Mouse (Mus musculus): ENCODE results near the gene Gpha2. TPM values are rescaled to one million over a fixed set of nuclear protein-coding genes. Genes with fewer than 3 reads are reported as not detected.
A peak's percentile ranks its signal among the peaks of the same experiment; 100 is the strongest.

Gene Gpha2
- polyA plus RNA-seq, 3 experiments from 2014 or later = not detected

DNA sequence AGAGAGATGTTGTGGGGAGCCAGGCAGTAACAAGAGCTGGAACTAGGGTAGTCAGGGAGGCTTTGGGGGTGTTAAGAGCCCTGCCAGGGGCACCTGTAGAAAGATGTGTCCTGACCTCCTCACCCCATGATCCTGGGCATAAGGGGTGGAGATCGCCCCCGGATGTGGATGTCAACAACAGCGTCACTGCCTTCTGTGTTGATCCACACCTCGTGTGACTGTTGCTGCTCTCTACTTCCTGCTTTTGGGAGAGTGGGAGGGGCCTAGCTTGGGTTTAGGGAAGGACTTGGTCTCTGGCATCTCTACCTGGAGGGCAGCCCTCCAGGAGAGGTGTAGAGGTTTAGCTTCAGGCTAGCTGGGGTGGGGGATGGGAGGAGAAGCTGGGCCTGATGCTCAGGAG is 16.1 kb downstream of the Gpha2 start:
- peak; percentile 74 for ATAC-seq

DNA sequence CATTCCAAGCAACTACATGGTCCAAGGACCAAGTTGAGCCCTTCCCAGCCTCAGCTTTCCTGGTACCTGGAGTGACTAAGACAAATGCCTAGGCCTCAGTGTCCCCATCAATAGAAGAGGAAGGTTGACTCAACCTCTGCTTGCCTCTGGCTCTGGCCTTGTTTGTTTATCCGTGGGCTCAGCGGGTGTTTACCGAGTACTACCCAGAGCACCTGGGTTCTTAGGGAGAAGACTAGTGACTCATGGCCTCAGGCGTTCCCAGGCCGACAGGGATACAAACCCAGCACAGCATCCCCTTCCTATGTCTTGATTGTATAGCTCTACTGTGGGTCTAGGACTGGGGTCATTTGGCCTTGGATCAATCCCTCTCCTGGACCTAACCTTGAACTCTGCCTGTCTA is 17.0 kb downstream of the Gpha2 start:
- ATAC-seq = no peak

DNA sequence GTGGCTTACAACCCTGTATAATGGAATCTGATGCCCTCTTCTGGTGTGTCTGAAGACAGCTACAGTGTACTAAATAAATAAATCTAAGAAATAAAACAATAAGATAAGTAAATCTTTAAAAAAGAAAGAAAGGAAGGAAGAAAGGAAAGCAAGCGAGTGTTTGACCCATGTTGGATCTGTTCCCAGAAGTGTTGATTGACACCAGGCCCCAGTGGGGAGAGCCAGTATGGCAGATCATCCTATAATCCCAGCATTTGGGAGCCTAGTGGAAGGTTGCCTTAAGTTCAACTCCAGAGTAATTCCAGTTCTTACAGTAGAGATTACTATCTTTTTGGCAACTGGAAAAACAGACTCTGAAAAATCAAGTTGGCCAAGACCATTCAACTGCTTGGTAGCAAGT is 19.6 kb downstream of the Gpha2 start:
- no peak for ATAC-seq

DNA sequence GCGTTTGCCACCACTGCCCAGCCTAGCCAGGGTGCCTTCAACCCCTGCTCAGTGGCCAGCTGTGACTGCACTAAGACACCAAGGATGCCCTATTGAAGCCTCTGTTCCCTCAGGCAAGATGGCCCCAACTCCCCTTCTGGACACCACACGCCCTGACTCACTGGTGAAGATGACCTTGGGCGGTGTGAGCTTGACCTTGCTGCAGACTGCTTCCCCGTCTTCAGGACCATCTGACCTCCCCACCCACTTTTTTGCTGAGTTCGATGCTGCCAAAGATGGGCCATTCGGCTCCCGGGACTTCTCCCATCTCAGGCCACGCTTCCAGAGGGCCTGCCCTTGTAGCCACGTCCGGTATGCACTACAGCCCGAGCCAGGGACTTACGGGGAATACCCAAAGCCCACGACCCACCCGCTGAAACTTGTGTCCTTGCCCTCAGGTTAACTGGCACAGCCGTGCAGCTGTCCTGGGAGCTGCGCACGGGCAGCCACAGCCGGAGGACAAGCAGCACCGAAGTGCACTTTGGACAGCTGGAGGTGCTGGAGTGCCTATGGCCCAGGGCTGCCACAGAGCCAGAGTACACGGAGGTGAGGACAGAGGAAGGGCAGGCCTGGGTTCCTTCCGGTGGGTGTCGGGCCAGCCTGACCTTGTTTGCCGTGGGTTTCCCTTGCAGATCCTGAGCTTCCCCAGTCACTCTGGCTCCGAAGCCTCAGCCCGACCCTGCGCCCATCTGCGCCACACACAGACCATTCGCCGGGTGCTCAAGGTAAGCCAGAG is 21.5 kb downstream of the Gpha2 start:
- ATAC-seq = no peak

DNA sequence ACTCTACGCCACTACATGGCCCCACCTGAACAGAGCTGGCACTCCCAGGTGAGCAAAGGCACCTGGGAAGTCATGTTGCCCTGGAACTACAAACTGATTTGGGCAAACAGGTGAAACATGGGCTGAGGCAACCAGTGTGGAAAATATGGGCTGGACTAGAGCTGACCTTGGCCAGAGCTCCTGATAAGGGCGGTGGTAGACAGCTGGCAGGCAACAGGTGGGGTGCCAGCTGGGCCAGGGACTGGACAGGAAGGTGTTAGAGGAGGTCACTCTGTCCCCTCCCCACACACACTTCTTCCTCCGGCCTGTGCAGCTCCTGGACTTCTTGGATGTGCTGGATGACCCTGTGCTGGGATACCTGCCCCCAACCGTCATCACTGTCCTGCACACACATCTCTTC is 26.8 kb downstream of the Gpha2 start:
- no peak for ATAC-seq

DNA sequence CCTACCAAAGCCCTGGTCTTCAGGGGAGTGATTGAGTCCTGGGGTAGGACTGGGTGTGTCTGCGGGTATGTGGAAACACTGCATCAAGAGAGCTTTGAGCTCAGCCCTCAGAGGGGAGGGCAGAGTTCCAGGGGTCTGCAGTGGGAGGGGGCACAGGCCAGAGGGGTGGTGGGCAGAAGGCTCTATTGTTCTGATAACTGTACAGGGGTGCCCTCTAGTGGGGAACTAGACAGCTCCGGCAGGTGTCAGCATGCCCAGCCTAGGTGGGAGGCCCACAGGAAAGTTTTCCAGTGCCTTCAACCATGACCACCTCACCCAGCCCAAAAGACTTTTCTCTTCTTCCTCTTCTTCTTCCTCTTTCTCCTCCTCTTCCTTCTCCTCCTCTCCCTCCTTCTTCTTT is 34.2 kb downstream of the Gpha2 start:
- no peak for ATAC-seq

DNA sequence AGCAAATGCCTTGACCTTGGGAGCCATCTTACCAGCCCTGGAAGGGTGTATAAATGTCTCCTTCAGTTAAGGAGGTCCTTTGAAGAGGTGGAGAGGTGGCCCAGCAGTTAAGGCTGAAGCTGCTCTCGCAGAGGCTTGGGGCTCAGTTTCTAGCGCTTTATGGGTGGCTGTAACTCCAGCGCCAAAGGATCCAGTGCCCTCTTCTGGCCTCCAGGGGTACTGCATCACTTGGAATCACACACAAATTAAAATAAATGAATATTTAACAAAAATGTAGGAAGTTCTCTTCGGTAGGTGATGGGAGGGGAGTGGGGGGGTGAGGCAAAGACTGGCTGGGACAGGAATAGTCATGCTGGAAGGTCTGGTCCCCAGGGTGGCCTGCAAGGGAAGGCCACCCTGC is 34.8 kb downstream of the Gpha2 start:
- ATAC-seq = no peak

DNA sequence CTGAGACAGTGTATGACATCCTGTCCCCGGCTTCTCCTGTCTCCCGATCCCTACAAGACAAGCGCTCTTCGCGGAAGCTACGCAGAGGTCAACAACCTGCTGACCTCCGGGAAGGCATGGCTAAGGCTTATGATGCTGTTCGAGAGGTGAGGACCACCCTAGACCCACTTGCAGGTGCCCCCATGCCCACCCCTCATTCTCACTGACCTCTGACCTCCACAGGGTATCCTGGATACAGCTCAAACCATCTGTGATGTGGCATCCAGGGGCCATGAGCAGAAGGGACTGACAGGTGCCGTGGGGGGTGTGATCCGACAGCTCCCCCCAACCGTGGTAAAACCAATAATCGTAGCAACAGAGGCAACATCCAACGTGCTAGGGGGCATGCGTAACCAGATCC is 35.2 kb downstream of the Gpha2 start:
- no peak for ATAC-seq

DNA sequence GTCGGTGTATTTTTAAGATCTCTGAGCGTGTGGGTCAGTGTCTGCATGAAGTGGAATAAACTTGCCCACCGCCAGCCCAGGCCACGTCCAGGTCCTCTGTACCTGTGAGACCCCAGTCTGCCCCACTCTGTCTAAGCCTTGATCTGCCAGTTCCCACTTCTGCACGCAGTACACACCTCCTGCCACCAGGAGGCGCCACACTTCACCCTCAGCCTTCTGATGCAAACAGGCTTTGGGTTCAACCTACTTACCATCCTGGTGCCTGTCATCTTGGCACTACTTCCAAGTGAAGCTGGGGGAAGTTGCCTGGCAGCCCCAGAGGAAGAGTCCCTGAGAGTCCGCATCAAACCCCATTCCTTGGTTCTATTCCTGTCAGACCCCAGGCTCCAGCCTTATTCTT is 36.0 kb downstream of the Gpha2 start:
- no peak for ATAC-seq

DNA sequence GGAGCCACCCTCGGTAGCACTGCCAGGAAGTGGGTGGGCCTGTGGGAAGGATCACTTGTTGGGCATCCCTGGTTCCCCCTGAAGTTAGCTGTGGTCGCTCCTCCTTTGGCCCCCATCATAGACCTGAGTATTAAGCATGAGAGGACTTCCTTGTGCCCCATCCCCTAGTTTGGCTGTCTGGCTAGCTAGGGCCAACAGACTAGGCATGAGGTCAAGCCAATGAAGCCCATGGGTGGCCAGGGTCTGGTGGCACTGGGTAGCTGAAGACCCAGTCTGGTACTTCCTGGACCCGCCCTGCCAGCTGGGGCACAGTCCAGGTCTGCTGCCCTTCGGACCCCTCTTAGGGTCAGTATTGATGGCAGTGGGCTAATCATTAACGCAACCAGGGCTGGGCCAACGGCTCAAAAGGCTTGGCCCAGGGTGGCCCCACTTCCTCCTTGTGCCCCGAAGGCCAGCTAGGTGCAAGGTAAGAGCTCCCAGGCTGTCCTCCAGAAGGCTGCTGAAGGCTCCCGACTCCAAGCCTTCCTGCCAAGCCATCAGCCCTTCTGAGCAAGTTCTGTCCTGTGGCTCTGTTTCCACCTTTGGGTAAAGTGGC is 36.8 kb downstream of the Gpha2 start:
- no peak for ATAC-seq

DNA sequence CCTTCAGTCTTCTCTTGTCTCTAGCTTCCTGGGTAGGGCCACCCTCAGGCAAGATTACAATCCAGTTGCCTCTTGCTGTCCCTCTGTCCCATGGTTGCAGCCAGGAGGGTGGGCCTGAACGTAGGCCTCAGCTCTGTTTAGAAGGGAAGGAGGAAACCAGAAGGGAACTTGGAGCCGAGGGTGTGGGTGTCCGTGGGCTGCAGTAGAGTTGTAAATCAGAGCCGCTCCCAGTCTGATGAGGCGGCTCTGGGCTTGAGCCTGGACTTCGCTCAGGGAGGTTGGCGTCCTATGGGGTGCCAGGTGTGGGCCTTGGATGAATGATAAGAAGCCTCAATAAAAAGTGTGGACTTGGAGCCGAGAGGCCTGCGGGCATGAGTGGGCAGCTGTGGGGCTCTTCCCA is 38.0 kb downstream of the Gpha2 start:
- ATAC-seq = no peak

DNA sequence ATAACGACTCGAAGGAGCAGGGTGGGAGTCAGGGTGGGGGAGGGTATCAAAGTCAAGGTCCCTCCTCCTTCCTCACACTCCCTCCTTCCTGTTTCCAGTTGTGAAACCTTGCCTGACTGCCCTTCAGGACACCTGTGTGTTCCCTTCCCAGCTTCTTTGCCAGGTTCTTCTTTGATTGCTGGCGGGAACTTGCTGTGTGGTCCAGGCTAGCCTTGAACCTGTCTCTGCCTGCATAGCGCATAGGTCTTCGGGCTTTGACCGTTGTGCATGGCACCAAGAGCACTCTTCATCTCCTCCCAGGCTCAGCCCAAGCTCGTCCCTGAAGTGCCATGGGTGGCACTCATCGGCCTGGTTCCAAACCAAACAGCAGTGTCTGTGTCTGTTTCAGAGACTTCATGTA is 38.8 kb downstream of the Gpha2 start:
- no peak for ATAC-seq

DNA sequence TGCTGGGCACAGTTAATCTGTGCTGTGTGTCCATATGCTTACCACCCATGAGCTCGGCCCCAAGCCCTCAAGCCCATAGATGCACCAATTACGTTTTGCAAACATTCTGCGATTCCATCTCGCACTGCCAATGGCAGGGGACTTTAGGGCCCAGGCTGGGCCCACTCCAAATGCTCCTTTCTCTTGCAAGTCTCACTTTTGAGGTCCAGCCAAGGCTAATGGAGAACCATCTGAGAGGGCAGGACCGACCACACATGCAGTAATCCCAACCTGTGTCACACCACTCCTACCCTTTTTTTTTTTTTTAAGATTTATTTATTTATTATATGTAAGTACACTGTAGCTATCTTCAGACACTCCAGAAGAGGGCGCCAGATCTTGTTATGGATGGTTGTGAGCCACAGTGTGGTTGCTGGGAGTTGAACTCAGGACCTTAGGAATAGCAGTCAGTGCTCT is 39.6 kb downstream of the Gpha2 start:
- ATAC-seq = no peak

DNA sequence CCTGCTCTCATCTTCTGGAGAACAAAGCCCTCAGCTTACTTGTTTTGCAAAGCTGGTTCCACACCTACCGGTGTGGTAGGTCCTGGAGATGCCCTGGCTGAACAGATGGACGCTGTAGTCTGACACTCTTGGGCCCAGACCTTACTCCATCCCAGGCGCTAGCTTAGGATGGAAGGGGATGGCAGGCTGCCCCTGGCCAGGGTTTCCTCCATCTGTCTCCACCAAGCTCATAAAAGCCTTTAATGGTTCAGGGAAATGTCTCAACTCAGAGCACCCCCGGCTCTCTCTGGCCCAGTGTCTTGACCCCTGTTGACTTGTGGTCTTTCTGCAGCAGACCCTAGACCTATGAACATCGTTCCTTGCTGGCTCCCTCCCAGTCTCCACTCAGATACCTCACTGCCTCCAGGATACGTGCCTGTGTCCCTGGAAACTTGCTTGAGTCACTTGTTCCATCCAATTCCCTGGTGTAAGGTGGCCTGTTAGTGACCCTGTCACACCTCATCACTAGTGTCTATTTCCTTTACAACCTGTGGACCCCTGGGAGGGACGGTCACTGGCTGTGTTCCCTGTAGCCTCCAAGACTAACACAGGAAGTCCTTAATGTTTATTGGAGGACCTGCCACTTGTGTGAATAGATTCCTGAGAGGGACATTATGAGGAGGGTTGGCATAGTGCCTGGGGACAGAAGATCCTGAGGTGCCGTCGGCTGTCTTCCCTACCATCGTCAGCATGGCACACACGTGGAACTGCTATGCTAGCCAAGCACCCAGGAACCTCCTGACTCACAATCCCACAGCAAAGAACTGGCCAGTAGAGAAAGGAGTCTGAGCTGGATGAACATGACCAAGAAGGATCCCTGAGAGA is 41.4 kb downstream of the Gpha2 start:
- no peak for ATAC-seq

DNA sequence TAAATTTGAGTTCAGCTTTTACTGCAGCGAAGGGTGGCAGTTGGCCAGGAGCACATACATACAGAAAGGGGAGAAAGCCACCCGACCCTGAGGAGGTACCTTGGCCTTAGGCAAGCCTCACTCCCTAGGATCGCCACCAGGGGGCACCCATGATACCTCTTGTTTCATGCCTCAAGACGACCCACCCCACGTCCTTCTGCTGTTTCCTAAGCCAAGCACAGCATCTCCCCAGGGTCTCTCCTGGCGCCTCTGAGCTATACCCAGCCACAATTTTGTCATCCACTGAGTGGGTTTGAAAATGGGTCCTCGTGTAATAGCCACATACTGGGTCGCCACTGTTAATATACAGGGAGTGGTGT is 42.0 kb downstream of the Gpha2 start:
- peak; percentile 84 for ATAC-seq

DNA sequence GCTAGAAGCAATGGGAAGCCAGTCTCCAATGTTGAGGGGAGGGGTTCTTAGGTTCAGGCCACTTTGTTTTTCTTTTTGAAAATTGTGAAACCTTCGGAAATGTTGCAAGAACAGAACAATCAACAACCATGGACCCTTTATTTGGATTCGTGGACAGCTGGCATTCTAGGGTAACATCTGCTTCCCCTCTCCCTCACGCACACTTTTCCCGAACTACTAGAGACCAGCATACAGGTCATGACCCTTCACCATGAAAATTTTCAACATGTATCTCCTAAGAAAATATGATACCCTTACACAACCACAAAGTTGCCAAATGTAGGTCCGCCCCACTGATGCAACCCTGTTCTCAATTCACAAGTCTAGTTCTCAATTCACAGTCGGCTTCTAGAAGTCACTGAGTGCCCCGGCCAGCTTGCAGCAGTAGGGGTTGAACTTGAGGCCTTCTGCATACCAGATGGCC is 42.5 kb downstream of the Gpha2 start:
- no peak for ATAC-seq

DNA sequence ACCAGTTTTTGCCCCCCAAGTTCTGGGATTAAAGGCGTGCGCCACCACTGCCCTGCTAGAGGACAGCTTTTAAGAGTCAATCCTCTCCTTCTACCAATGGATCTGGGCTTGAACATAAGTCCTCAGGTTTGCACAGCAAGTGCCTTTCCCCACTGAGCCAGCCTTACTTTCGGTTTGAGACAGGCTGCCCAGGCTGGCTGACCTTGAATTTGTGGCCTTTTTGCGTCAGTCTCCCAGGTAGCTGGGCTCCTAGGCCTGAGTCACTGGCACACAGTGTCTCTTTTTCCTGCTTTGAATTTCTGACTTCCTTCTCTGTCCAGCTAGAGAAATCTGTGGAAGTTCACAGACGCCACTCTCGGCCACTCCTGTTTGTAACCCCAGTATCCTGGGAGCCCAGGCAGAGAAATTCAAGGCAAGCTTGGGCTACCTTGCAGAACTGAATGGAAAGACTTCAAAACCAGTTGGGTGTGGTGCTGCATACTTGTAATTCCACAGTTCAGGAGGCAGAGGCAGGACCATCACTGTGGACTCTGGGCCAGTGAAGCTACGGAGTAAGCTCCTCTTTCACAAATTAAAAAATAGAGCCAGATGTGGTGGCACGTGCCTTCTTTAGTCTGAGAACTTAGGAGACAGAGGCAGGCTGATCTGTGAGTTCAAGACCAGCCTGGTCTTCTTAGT is 43.8 kb downstream of the Gpha2 start:
- no peak for ATAC-seq

DNA sequence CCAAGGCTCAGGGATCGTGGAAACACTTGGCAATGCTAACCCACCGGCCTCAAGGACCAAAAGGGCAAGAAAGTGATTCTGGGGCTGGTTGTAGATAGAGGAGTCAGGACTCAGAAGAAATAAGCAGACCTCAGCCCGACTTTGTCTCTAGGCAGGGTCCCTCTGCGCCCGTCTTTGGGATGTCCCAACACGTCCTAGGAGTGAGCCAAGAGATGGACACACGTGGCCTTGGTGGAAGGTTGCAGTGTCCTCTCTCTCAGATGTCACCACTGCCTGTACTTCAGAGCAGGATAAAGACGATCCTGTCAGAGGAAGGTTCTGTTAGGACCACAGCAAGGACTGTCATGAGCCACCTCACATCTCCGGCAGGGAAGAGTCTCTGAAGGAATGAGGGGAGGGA is 44.5 kb downstream of the Gpha2 start:
- ATAC-seq = no peak

DNA sequence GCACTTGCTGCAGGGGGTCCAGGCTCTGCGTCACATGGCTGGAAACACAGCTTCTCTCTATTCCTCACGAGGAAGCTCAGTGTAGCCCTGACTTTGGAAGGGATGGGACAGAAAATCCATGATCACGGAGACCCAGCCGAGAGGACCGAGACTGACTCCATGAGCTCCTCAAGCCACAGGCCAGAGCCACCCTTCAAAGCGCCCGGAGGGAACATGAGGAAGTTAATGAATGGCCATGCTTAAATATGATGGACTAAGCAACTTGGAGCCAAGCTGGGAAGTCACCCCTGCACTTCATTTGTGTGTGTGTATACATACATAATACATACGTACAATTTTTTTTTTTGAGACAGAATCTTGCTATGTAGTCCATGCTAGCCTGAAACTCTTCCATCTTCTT is 45.0 kb downstream of the Gpha2 start:
- no peak for ATAC-seq

DNA sequence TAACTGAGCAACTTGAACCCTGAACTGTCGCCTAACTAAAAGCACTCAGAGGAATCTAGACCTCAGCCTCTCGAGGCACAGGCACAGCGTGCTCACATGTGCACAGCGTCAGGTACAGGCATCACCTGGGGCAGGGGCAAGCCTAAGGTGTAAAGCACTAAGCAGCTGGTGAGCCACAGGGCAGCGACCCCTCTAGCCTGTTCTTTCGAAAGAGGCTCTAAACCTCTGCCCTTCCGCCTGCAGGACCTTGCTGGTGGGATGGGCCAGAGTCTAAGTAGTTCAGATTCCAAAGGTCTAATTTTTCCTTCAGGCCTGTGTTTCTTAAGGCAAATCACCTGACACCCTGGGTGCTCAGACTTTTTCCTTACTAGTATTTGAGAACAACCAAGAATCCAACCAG is 45.9 kb downstream of the Gpha2 start:
- ATAC-seq = no peak

DNA sequence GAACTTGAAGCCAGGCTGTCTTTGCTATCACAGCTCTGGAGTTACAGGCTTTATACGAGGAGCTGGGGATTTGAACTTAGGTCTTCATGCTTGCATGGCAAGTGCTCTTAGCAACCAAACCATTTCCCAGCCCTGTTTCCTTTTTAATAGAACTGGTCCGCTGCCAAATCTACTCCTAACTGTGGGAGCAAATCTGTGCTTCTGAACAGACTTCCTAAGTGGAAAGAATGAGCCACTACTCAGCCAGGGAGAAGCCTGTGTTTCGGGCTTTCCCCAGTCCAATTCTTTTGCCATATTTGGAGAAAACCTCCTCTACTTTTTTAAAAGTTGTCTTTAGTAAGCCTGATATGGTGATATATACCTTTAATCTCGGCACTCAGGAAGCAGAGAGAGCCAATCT is 46.6 kb downstream of the Gpha2 start:
- ATAC-seq = no peak

DNA sequence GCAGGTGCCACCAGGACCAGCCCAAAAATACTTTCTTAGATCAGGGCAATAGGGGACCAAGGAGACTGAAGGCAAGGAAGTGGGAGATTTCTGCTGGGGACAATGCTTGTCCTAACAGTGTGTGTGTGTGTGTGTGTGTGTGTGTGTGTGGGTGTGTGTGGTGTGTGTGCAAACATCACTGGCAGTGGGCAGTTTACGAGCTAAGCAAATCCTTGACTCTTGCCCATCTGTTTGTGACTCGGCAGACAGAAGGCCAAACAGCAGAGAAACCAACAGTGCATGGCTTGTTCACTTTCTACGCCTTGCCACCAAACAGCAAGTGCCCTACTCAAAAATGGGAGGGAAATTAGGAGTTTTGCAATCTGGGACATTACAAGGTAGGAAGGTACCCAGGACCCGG is 47.4 kb downstream of the Gpha2 start:
- no peak for ATAC-seq

DNA sequence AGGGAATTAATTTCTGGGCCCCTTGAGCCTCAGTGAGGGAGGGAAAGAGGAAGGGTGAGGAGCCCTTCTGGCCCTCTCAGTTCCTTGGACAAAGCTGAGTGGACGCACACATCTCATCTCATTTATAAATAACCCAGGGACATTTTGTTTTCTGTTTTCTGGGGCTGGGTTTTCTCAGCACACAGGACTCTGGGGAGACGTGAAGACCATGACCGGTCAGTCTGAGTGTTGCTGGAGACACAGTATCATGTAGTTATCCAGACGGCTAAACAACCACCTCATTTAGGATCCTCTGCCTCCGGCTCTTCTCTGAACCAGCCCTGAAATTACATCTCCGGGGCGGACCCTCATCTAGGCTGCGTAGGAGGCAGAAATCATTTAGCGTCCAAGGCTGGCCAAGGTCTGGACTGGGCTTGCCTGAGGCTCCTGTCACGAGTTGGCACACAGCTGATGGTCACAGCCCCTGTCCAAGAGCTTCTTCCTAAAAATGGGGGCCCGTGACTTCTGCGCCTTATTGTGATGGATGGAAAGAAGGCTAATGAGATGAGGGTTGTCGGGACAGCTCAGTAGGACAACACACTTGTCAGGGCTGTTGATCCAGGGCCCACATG is 47.9 kb downstream of the Gpha2 start:
- ATAC-seq = no peak
